Mouse (Mus musculus): ENCODE results near the gene Mcrip1.
"Not testable (repeated sequence)": the region's sequence is repeated elsewhere in the genome, so short reads cannot be mapped to it uniquely, and the experiment has no call there.

The Mcrip1 gene

DNA sequence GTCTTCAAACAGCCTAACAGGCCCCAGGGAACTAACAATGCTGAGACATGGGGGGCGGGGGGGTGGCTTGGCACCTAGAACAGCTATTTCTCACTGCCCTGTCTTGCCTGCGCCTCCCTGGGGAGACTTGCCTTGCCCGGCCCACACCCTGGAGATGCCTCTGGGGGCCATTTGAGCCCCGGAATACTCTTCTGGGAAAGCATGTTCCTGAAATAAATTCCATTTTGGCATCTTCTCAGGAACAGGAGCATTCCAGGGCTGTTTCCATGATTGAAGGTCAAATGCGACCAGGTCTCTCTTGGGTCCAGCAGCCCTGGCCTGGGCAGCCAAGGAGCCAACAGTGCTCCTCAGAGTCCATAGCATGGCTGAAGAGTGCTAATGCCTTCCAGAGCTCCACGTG is 7.2 kb downstream of the Mcrip1 start:
- DNase-seq (ENCODE audit: inconsistent ontology term), result no peak

DNA sequence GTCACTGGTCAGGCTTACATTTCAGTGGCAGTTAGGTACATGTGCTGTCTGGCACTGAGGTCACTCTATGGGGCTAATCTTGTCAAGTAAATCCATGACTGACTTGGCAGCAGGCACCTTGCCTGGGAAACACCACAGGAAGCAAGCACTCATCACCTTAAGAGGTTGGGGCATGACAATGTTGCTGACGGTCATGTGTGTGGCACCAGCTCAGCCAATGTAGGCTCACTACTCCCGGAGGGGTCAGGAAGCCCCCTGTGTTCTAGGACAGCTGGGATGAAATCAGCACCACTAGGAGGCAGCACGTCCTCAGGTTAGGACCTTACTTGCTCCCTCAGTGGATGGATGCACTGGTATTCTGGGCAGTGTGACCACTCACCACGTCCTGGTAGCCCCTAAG is 7.6 kb downstream of the Mcrip1 start:
- no peak for DNase-seq (ENCODE audit: inconsistent ontology term)

DNA sequence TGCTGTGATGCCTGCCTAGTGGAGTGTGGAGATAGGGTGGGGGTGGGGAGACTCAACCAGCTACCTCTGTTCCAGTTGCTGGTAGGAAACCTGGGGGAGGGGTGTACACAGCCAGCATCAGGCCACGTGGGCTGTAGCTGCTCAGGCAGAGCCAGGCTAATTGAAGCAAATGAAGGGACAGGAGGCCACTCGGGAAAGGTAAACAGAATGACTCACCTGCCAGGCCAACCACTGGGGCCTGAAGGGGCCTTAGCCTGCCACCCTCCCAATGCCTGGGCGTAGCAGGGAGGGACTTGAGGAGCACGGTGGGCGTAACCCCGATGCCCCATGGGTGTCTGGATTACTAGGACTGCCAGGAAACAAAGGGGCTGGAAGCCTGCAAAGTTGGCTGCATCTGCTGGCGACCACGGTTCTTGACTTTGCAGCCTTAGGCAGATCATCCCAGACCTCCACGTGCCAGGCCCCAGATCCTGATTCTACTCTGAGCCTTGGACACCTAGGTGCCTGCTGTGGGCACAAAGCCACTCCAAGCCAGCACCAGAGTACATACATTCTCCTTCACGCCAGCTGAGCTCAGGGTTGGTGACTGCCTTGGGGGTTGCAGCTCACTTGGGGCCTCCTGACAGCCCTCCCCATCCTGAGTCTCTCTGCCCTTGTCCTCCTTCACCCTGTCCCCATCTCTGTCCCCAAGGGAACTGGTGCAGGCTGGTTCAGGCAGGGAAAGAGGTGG is 10.1 kb downstream of the Mcrip1 start:
- DNase-seq (ENCODE audit: inconsistent ontology term), result no peak

DNA sequence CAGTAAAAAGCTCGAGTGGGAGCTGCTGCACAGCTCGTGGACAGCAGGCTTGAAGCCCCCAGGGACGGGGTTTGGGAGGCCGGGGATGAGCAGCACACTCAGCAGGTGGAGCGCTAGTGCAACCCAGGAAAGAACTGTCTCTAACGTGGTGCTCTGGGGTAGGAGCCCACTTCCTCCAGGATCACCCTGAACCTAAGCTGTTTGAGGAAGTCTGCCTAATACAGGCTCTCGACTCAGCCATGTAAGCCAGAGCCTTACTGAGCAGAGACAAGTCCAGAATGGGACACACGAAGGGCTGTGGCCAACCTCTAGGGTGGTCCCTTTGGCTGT is 10.6 kb downstream of the Mcrip1 start:
- no peak for DNase-seq (ENCODE audit: inconsistent ontology term)

DNA sequence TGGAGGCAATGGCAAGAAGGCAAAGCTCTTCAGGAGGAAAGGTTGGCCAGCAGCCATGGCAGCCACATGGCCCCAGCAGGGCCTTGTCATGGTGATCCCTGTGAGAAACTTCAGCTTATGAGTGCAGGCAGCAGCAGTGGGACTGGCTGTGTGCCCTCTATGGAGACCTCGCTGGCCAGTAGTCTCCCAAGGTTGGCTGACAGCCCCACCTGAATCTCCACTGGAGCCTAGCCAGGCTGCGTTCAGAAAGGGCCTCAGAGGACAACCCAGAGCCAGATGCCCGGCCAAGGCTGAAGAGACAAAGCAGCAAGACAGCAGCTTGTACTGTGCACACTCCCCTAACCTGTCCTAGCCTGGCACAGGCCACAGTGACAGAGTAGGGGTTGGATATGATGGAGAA is 11.0 kb downstream of the Mcrip1 start:
- no peak for DNase-seq (ENCODE audit: inconsistent ontology term)

DNA sequence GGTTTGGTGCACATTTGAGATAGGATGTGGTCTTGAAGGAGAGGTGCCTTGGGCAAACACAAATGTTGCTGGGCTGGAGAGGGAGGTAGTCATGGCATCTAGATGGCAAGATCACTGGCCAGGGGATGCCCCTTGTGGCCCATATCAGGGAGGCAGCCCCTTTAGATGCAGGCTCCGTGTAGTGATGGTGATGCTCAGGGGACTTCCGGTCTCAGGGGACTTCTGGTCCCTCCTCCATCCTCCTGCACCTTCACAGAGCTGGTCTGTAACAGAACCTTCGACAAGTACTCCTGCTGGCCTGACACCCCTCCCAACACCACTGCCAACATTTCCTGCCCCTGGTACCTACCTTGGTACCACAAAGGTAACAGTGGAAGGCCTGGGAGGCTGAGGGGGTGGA is 13.7 kb downstream of the Mcrip1 start:
- DNase-seq (ENCODE audit: inconsistent ontology term), result no peak

DNA sequence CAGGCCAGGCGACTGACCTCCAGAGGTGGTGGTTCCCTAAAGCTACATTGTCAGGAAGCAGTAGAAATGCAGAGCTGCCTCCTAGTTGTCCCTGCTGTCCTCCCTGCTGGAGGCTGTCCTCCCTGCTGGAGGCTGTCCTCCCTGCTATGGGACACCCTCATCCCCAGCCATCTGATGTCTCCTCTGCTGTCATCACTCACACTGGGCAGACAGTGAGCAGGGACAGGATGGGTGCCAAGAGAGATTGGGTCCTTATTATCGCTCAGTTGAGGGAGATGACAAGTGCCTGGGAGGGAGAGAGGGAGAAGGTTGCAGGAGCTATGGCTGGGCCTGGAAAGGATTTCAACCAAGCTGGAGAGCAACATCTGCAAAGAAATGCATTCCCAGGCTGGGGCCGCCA is 14.4 kb downstream of the Mcrip1 start:
- no peak for DNase-seq (ENCODE audit: inconsistent ontology term)

DNA sequence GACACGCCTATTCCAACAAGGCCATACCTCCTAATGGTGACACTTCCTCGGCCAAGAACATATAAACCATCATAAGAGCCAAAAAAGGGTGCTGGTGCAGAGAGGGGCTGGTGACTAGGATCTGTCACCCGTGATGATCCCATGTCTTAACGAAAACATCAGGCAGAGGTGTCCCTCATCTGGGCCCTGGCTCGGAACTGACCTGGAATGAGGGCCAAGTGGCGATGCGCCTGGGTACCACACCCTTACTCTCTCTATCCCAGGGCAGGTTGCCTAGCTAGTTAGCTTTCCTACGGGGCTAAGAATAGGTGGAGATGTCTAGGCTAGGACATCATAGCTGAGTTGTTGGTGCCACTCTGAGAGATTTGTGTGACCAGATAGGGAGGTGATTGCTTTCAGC is 15.4 kb downstream of the Mcrip1 start:
- no peak for DNase-seq (ENCODE audit: inconsistent ontology term)

DNA sequence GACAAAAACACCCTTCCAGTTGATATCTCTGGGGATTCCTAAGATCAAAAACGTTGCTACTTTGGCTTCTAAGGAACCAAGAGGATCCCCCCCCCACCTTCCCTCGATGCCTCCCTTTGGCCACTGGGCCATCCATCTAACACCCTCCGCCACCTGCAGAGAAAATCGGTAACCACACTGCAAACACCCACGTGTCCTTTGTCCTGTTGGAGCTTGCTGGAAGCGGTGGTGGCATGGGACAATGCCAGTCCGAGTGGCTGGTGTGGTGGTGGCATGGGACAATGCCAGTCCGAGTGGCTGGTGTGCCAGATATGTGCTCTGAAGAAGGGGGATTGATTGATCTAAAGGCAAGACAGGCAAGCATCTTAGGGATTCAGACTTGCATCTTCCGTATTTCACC is 17.9 kb downstream of the Mcrip1 start:
- no peak for DNase-seq (ENCODE audit: inconsistent ontology term)

DNA sequence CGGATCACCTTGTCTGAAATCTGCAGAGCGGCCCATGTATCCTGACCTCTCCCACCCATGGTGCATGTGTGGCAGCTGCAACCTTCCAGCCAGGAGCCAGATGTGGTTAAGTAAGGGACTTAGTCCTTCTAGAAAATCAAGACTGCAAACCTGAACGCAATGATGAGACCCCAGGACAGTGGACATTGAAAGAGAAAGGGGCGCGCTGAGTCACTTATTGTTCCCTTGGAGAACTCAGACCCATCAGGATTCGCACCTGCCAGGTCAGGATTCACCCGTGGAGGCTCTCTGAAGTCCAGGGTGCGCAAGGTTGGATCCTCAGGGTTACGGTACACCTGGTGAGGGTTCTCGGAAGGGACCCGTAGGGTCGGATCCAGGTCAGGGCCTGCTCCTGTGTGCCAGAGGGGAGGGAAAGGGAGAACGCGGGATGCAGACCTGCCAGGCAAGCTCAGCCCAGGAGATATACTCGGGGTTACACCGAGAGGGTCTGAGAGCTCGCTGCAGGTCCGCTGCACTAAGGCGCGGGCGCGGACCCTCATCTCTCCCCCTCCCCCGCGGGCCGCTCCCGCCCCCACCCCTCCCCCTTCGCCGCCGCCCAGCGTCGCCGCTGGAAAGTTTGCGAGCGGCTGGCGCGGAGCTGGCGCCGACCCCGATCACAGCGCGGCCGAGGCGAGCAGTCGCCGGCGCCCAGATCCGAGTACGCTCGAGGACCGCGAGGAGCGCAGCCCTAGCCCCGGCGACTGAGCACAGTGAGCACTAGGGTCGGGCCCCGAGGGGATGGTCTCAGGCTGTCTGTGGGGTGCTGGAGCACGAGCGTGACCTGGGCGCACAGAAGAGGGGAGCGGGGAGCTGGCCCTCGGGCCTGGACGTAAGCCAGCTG is 19.2 kb downstream of the Mcrip1 start, which contains the start of gene Gcgr:
Gene Gcgr, plus strand, starts transcription at position 615 of the 880 bp plus-strand sequence.
- no peak for DNase-seq (ENCODE audit: inconsistent ontology term)

DNA sequence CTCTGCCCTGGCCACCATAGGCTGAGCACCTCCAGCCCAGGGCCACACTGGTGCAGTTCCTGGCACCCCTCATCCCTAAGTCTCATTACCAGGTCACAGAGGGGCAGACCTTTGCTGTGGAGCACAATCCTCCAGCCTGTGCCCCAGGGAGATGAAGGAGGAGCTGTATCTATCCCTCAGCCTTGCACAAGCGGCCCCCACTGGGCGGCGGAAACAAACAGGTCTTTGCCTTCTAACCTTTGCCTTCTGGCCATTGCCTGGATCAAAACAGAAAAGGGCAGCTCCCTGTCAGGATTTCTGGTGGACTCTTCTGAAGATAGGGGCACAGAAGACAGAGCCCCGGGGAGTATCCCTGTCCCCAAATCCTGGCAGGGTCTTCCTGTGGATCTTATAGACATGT is 20.6 kb downstream of the Mcrip1 start:
- DNase-seq (ENCODE audit: inconsistent ontology term), result no peak

DNA sequence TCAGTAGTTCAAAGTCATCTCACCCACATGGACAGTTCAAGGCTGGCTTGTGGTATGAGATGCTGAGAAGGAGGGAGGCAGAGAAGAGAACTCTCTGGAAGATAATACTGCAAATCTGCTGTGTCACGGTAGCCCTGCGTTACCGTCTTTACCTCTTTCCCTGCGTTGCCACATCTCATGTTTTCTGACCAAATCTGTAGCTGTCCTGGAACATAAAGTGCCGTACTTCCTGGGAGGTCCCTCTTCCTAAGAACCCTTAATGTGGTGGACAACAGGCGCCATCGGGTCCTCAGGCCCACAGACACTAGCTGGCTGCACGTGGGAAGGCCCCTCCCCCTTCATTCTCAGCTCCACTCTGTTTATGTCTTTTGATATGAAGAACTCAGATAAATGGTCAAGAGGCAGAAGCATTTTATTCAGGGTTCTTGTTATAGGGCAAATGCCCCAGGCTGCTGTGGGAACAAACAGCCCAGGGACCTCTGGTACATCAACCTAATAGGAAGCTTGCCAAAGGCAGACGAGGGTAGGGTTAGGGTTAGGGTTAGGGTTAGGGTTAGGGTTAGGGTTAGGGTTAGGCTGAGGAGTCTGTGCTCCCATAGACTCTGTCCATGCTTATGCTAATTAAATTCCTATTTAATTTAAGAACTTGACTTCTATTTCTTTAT is 21.7 kb downstream of the Mcrip1 start:
- DNase-seq (ENCODE audit: inconsistent ontology term), result no peak

DNA sequence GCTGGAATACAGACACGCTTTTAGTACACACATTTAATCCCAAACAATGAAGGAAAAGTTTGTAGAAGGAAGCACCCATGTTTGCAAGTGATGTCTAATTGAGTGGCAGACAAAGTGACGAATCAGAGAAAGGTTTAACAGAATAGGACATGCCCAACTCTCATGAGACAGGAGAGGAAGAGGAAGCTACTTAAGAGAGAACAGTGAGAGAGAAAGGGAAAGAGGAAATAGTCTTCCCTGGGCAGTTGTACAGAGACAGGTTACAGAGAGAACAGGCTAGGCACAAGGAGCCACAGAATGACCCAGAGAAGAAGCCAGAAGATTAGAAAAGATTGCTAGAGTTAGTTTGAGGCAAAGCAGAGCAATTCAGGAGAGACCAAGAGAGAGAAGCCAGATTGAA is 23.6 kb downstream of the Mcrip1 start:
- DNase-seq (ENCODE audit: inconsistent ontology term), result no peak

DNA sequence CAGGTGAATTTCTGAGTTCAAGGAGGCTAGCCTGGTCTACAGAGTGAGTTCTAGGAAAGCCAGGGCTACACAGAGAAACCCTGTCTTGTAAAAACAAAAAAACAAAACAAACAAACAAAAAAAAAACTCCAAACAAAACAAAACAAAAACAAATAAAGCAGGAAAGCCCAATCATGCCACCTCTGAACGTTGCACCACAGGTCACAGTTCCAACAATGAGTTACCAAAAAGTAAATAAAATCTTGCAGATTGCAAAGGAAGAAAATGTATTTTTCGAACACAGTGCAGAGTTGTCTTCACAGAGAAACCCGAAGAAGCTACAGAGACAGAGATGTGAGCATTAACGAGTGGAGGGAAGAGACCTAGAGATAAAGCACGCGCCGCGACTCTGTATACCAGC is 26.9 kb downstream of the Mcrip1 start:
- DNase-seq (ENCODE audit: inconsistent ontology term), result no peak

DNA sequence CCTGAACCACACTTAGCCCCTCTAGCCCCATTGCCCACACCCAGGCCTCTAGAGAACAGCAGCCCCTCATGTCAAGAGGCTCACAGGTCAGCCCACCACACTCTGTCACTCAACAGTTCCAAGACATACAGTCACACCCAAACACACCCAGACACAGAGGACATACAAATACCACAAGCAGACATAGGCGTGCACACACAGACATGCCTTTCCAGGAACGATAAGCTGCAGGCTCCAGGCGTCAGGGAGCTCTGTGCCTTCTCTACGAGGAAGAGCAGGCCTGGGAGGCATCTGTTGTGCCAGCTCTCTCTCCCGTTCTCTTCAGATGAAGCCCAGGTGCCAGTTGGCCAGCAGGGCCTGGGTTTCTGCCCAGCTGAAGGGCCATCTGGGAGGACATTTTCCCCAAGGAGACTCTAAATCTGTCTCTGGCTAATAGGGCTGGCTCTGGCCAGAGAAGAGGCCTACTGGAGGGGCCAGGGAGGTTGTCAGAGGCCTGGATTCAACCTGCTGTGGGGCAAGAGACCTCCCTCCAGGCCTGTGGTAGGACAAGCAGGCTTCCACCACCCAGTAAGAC is 28.5 kb downstream of the Mcrip1 start:
- DNase-seq (ENCODE audit: inconsistent ontology term), result no peak

DNA sequence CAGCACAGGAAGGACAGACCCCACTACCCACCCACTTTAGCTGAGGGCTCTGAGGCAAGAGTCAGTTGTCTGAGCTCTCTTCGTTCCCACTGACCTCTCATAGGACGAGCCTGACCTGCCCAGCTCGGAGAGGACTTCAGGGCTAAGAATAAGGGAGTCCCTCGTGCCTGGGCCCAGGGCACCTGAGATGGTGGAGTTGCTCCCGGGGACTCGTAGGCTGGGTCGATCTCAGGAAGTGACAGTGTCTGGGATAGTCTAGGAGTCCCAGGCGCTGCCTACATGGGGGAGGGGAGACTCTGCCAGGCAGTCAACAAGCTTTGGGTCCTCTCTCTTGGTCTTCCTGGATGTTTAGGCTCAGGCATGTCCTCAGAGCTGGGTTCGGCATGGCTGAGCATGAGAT is 29.0 kb downstream of the Mcrip1 start:
- no peak for DNase-seq (ENCODE audit: inconsistent ontology term)

DNA sequence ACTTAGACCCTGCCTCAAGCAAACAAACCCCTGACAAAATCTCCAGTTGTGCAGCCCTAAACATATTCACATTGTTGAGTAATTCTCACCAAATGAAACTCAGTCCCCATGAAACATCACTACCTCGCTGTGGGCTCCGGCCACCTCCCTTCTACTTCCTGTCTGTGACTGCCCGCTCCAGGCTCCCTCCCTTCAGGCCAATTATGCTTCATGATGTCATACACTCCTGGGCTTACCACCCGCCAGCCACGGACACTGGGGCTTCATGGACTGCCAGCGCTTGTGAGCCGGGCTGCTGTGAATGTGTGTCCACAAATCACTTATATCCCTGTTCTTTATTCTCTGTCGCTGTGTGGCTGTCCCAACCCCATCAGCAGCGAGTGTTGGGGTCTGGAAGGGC is 29.8 kb downstream of the Mcrip1 start:
- peak; percentile 72 for DNase-seq (ENCODE audit: inconsistent ontology term)

DNA sequence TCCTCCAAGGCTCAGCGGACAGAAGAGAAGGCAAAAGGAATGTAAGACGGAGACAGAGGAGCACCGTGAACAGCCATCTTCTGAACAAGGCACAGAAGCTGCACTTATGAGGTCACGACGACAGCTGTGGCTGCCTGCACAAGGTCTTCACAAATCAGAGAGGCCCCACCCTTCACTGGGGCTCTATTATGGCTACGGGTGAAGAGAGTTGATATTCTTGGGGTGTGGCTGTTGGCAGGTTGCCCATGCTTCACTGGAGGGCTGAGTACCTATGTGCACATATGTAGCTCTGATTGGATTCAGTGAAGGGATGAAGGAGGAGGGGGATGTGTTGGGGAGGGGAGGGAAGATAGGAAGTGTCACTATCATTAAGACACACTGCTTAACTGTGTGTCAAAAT is 31.0 kb downstream of the Mcrip1 start:
- DNase-seq (ENCODE audit: inconsistent ontology term), result no peak

DNA sequence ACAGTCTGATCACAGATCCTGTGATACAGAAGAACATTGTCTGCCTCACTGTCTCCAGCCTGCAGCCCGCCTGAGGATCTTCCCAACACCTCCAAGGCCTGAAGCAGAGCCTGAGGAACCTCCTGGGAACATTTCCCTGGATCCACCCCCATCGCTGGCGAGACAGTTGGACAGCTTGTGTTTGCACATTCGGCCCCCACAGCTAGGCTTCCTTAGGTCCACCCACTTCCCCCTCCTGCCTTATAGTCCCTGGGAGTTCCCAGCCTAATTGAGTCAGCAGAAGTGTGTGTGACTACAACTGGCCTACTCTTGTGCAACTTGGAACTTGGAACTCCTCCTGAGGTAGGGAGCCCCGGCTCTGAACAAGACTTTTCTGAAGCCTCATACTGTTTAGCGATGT is 31.5 kb downstream of the Mcrip1 start:
- DNase-seq (ENCODE audit: inconsistent ontology term), result no peak

DNA sequence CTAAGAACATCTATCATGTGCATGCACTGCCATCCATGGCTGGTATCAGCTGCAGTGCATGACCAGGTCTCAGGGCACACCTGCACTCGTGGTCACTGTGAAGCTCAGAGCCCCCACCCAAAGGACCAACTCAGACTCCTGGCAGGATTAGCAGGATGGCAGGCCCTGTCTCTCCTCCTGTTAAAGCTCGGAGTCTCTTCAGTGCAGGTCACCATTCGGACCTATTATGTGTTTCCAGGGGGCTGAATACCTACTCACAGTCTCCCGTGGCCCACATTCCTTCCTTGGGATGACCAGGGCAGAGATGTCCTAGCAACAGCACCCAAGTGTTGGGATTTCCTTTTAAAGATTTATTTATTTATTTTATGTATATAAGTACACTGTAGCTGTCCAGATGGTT is 32.4 kb downstream of the Mcrip1 start:
- no peak for DNase-seq (ENCODE audit: inconsistent ontology term)

DNA sequence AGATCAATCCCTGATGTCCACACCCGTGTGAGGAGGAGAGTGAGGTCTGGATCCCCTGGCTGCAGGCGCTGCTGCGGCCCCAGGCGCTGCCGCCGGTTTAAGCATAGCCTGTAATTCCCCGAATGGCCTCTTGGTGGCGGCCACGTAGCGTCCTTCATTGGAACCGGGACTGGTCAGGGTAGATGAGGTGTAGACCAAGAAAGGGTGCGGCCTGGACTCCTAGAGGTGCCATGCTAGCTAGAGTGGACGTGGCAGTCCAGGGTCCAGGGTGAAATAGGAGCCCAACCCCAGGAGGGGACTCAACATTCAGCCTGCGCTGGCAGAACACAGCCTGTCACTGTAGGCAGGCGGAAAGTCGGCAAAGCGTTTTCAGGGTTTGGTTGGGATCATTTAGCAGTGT is 33.9 kb downstream of the Mcrip1 start:
- peak; percentile 69 for DNase-seq (ENCODE audit: inconsistent ontology term)

DNA sequence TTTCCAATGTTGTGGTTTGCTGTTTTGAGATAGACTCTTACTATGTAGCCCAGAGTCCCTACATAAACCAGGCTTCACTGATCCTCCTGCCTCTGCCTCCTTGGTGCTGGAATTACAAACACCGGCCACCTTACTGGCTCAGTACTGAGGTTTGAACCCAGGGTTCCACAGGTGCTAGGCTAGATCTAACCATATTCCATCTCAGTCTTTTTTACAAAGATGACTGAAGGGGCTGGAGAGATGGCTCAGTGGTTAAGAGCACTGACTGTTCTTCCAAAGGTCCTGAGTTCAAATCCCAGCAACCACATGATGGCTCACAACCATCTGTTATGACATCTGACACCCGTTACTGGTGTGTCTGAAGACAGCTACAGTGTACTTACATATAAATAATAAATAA is 35.3 kb downstream of the Mcrip1 start:
- DNase-seq (ENCODE audit: inconsistent ontology term), result not testable (repeated sequence)

Data from Muller cell, postnatal 12 days (primary cell).